Mouse (Mus musculus): Measurements from ENCODE around the gene Pus7l. TPM values are rescaled to one million over a fixed set of nuclear protein-coding genes. Genes with fewer than 3 reads are reported as not detected.

The Pus7l gene
- 1 to 10 TPM; 2.6 to 4.1 TPM for total RNA-seq (2023)

DNA sequence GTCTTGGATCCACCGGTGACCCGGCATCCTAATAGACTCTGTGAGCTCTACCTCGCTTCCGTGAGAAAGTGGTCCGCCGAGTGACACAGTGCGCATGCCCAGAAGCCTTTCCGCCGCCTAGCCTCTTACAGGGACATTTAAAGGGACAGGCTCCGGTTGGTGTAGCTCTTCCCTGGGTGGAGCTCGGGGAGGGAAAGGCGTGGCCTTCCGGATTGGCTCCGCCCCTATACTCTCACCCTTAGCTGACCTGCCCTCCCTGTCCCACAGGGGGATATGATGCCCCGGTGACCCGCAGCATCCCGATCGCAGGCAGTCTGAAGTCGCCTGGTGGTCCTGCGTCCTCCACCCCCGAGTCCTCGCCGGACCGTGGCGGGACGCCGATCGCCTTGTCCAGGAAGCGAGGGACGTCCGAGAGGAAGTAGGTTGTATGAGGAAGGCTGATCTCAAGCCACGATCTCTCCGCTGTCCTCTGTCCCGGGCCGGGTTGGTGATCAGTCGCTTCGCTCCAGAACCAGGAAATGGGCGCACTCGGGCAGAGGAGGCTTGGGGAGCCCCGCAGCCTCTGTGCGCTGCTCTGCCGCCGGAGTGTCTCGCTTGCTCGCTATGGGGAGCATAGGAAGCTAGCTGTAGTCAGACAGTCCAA is at the start of gene Pus7l, which contains the start of gene Irak4:
Pus7l (minus strand) TSS at position 139 of the 643 bp plus-strand sequence.
Irak4 (plus strand) TSS at position 235 of the 643 bp plus-strand sequence.

DNA sequence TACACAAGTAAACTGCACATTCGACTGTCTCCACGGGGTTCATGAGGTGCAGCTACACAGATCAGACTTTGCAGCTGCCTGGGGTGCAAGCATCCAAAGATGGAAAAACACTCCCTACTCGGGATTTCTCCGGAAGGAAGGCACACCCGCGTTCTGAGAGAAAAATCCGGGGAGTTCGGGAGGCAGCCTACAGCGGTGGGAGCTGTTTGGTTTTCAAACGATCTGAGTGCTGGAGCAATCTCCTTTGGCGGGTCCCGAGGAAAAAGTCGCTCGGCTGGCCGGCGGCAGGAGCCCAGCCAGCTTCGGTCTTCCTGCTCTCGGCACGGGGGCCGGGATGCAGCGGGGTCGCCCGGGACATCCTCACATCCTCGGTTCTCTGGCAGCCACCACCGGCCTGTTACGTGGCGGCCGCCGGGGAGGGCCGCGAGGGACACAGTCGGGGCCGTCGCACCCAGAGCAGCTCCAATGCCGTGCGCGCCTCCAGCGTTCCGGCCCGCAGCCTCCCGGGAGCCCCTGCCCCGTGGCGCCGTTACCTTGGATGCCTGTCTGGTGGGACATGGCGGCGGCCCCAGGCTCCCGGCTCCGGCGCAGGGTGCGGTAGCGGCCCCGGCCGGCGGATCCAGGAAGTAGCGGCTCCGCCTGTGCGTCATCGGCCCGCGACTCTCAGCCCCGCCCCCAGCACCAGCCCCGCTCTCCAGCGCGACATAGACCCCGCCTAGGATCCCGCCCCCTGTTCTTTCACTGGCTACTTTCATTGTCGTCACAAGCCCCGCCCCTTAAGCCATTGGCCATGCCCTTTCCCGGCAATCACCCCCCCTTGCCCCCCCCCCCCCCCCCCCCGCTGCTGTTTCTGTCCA is 46.1 kb upstream of the Pus7l start, which contains the start of gene Twf1:
Twf1 (minus strand) TSS at position 671 of the 857 bp plus-strand sequence.

Other genes starting within 250 kb of the Pus7l start
- not detected for gene Adamts20, start 78.1 kb downstream of the Pus7l start, total RNA-seq (2023)
- gene Irak4, start 96 bp upstream of the Pus7l start, total RNA-seq (2023), result 10 to 100 TPM; 44.5 to 50.9 TPM
- gene Twf1, start 46.3 kb upstream of the Pus7l start, total RNA-seq (2023), result 10 to 100 TPM; 36.6 to 50.2 TPM
- 1 to 10 TPM; 1.2 to 1.7 TPM for gene Tmem117, start 85.7 kb upstream of the Pus7l start, total RNA-seq (2023)